Mouse (Mus musculus): ENCODE data around the gene Supt4a.
A peak's percentile ranks its signal among the peaks of the same experiment; 100 is the strongest.

The Supt4a gene

DNA sequence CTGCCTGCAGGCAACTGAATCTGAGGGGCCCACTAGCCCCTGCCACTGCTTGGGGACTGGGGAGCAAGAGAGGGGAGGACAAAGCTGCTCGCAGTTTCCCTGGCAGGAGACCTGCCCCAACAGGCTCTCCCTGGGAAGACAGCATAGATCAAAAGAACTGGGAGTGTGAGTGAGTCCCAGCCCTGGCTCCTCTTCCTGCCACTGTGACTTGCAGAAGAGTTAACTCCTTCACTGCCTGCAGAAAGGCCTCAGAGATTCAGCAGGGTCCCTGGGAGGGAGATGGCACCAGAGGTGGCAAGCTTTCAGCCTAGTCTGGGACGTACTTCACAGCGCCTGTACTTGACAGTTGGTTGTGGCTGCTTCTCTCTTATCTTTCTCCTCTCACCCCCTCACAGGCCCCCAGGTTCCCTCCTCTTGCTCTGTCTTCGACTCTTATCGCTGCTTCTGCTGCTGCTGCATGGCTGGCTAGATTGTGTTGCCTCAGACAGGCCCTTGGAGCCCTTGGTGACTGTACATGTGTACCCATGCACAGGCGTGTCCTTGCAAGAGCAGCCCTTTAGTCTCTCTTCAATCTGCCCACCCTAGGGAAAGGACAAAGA, 11.3 kb upstream of the Supt4a start:
- no peak for DNase-seq (ENCODE audit: low spot score)

DNA sequence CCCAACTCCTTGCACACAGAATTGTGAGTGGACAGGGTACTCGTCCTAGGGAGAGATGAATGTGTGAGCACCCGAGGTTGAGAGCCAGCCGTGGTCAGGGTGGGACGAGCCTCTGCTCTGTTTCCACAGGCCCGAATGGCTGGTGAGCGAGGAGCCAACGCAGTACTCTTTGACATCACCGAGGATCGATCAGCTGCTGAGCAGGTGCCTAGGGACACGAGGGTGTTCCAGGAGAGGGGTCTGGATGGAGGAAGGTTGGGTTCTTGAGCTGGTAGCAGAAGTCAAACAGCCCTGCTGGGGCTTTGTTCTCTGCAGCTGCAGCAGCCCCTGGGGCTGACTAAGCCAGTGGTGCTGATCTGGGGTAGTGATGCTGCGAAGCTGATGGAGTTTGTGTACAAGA, 10.3 kb upstream of the Supt4a start:
- DNase-seq (ENCODE audit: low spot score), result no peak

DNA sequence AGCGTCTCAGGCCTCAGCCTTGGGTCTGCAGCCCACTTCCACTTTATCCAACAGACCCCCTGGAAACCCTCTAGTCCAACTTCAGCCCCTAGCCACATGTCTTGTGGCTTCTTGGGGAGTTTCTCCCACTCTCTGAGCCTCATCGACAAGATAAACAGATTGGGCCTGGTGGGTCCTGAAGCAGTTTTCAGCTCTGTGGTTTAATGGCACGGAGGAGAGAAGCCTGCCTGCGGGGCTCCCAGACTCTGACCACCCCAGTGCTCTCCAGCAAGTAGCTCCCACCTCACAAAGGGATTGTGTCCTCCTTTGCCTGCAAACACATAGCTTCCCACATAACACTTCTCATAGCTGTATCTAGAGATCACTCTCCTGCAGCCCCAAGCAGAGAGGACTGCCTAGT, 9.9 kb upstream of the Supt4a start:
- no peak for DNase-seq (ENCODE audit: low spot score)

DNA sequence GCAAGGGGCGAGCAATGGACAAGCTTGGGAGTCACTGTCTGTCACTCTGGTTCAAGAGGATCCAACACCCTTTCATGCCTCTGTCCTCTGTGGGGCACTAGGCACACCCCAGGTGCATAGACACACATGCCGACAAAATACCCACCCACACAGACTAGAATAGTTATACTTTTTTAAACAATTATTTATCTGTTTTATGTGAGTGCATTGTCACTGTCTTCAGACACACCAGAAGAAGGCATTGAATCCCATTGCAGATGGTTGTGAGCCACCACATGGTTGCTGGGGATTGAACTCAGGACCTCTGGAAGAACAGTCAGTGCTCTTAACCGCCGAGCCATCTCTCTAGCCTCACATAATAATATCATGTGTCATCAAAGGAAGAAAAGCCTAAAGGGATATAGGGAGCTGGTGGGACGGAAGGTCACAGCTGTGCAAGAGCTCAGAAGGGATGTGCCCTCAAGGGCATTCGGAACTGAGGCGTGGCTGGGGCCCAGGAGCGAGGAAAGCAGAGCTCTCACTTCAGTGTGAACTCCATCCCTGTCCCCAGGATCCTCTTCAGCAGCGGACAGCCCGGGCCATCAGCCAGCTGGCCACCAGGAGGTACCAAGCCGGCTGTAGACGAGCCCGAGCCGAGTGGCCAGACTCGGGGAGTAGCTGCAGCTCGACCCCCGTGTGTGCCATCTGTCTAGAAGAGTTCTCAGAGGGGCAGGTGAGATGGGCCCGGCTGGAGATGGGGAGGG, 8.3 kb upstream of the Supt4a start:
- DNase-seq (ENCODE audit: low spot score), result no peak

GRCm38 (mm10) chr11:87729593-87730185, 7.7 kb upstream of the Supt4a start:
- no peak for DNase-seq (ENCODE audit: low spot score)

- no peak for DNase-seq (ENCODE audit: low spot score)
These were observed 6.6 kb upstream of the Supt4a start for GRCm38 (mm10) chr11:87730652-87731310.

DNA sequence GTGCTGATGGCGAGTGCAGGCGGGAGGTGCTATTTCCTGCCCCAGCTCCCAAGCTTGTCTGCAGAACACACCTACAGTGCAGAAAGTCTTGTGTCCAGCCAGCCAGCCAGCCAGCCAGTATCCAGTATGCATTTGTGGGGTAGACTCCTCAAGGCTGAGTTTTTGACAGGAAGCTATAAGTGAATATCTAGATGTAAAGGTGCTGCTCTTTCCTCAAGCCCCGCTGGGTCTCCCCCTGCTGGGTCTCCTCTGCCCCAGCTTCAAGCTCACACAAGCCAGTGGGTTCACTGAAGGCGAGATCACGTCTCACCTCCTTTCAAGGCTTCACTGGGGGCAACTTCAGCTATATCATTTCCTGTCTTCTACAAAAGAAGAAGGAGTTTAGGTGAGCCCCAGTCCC, 3.0 kb upstream of the Supt4a start:
- no peak for DNase-seq (ENCODE audit: low spot score)

DNA sequence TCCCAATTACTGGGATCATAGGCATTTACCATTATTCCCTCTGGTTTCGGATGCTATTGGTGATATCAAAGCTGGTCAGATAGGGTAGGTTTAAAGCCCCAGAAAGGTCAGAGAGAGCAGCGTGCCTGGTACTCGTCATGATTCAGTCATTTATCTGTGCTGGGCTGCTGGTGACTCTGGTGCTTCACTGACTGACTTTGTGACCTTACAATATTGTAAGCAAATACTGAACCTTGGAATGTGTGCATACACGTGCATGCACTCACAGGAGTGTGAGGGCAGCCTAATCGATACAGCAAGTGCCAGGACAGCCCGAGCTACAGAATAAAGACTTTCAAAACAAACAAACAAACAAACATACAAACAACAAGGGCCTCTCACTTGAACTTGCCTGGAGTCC, 1.7 kb upstream of the Supt4a start:
- no peak for DNase-seq (ENCODE audit: low spot score)

- DNase-seq (ENCODE audit: low spot score), result peak; percentile 41
These were observed 661 bp upstream of the Supt4a start for GRCm38 (mm10) chr11:87736647-87737134.

DNA sequence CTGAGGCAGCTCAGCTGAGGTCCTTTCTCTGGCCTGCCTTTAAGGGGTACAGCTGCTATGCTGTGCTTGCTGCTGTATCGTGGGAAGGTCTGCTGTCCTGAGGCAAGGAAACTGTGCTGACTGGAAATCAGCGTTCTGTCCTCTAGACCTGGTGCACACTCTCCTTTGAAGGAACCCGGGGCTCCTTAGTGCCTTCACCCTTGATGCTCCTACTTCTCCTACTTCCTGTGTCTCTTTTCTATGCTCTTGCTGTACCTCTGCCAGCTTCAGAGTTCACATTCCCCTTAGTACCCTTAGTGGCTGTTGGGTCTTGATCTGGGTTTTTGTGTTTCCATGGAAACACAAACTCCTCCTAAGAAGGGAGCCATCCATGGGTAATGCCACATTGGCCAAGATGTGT, 6.3 kb downstream of the Supt4a start:
- DNase-seq (ENCODE audit: low spot score), result no peak

DNA sequence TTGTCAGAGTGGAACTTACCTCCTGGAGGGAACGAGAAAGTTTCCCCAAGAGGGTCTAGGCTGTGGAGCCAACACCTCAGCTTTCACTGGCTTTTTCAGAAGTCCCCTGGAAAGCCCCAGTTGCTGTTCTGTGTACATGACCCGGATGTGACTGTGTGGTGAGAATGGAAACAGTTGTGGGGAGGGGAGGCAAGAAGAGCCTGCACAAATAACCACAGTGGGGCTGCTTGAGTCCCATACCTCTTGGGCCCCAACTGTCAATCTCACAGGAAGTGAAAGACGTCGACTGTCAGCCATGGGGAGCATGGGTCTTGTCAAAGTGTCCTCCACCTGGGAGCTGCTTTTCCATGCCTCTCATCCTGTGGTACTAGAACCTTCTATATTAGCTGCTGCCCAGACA, 7.6 kb downstream of the Supt4a start:
- no peak for DNase-seq (ENCODE audit: low spot score)

GRCm38 (mm10) chr11:87745632-87746555, 8.5 kb downstream of the Supt4a start:
- DNase-seq (ENCODE audit: low spot score), result no peak

- no peak for DNase-seq (ENCODE audit: low spot score)
These were observed 10.0 kb downstream of the Supt4a start for GRCm38 (mm10) chr11:87747312-87747711.

DNA sequence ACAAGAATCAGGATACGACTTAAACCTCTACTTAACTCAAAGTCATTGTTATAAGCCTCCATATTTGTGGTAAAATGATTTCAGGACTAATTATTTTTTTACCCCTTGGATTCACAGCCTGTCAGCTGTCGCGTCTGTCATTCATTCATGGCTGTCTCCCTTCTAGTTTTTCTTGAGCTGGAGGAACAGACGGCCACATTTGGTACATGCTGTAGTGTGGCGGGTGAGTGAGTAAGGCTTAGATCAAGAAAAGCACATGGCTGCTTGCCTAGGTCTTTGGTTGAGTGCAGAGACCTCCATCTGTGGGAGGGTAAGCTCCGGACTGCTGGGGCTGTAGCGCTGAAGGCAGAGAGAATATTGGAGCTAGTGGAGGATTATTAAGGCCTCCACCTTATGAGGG, 10.4 kb downstream of the Supt4a start:
- DNase-seq (ENCODE audit: low spot score), result no peak

- DNase-seq (ENCODE audit: low spot score), result no peak
These were observed 11.1 kb downstream of the Supt4a start for GRCm38 (mm10) chr11:87748132-87749119.

DNA sequence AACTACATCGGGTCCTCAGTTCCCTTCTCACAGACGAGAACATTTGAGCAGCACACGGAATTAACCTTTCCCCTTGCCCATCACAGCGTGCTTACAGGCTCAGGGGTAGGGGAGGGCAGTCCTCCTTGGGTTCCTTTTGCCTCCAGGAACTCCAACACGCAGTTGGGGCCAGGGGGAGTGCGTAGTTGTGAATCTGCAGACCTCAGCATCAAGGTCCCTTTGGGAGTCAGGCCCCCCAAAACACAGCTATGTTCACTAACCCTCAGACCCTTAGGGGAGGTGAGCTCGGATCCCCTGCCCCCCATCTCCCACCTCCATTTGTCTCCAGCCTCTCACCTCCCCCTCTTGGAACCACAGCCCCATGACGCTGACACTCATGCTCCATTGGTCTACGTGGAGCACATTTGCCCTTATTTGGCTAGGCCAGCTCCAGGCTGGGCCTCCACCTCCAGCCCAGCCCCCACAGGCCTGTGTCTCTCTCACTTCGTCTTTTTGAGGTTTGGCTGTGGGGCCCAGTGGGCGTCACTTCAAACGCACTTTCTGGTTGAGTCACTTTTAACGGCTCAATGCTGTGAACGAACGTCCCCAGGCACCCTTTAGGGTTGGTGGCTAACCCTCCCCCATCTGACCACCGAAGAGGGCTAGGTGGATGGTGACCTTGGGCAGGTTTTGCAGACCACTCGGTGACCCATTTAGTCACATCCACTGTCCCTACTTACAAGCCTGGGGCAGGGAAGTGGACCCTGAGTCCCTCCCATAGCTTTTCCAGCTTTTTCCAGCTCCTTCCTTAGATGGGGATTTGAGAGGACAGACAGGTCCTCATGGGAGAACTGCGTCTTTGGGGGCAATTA, 12.1 kb downstream of the Supt4a start:
- DNase-seq (ENCODE audit: low spot score), result no peak

DNA sequence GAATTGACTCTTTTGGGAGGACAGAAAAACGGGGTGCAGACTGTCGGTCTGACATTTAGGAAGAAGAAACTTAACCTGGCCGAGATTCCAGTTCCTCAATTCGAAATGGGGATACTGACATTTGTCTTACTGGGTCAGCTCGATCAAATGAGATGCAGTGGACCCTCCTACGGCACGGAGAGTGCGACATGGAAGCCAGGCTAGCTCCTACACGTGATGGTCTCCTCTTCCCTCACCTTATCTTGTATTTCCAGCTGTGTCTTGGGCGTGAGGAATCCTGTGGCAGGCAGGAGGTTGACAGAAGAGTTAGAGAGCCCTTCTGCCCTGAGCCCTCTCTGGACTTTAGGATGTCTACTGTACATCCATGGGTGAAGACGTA, 12.7 kb downstream of the Supt4a start:
- DNase-seq (ENCODE audit: low spot score), result no peak

DNA sequence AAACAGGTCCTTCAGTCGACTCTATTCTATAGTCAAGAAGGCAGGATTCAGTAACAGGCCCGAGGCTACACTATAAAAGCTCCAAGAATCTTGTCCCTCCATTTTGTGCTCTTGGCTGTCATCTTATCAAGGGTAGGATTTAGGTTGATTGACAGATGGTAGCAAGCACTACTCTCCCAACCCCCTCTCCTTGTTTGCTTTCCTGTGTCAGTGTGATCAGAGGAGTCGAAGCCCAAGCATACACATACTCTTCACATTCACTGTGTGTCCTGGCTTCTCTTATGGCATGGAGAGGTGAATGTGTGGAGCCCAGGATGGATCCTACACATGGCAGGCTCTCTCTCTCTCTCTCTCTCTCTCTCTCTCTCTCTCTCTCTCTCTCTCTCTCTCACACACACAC, 13.2 kb downstream of the Supt4a start:
- no peak for DNase-seq (ENCODE audit: low spot score)

GRCm38 (mm10) chr11:87751031-87751430, 13.7 kb downstream of the Supt4a start:
- no peak for DNase-seq (ENCODE audit: low spot score)

GRCm38 (mm10) chr11:87751491-87751966, 14.2 kb downstream of the Supt4a start:
- DNase-seq (ENCODE audit: low spot score), result no peak
